Mouse (Mus musculus) spleen, adult 2 months (tissue): ENCODE measurements at regions not wholly inside any gene's neighbourhood (a gene's known extent, or its start where the extent isn't known, plus 50 kb on each side); places are given as distances from the start of the nearest gene placed in this dataset.

Source experiments
- CTCF ChIP-seq: fragments of 200-500 bp; IDR thresholded peaks from 2 replicates; pipeline ENCODE4 v1.5.1; 2011; ENCODE audit warnings: mild to moderate bottlenecking, inconsistent platforms; ENCODE audit not compliant: insufficient read depth, insufficient read length, insufficient replicate concordance; ENCODE audit errors: extremely low read depth
- POLR2A ChIP-seq: fragments of 200-500 bp; IDR thresholded peaks from 2 replicates; pipeline ENCODE4 v1.6.1; 2011; ENCODE audit warnings: low read depth, low read length, inconsistent platforms

DNA sequence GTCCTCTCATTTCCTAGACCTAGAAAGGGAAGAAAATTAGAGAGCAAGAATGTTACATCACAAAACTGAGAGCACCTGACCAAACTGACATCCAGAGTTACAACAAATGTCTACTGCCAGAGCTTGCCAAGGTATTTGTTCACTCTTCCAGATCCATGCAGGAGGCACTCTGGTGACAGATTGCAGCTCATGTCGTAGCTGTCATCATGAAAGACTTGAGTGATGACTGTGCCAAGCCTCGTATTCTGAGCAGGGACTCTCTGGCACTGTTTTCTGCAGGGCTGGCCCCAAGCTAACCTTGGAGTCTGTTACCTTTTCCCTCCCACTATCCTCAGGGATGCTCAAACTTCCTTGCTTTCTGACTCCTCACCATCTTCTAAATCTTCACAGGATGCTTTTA, 192.2 kb downstream of the Kif20b start:
- TF ChIP-seq POLR2A, result no peak
- TF ChIP-seq CTCF, result no peak
